Mouse (Mus musculus) stomach, postnatal 0 days (tissue): ENCODE results near the gene Cnr2. TPM values are rescaled to one million over a fixed set of nuclear protein-coding genes. Genes with fewer than 3 reads are reported as not detected.

ENCODE experiments used
- ATAC-seq: fragments of 200-750 bp; cut with Nextera tagmentation; 2 replicates; pipeline ENCODE4 v1.8.0; 2017; ENCODE audit not compliant: low FRiP score, low TSS enrichment
- DNase-seq: peaks from one replicate; pipeline ENCODE4 v3.0.0-alpha.2; 2016; ENCODE audit warnings: low spot score
- H3K27ac ChIP-seq: fragments of 300-500 bp; sonication (generic); replicated peaks from 2 replicates; pipeline ENCODE4 v1.5.1; 2014; ENCODE audit warnings: mild to moderate bottlenecking, control low read depth
- H3K27me3 ChIP-seq: fragments of 300-500 bp; sonication (generic); 2 replicates; pipeline ENCODE4 v1.6.1; 2014; ENCODE audit warnings: low read length; ENCODE audit not compliant: control insufficient read depth, insufficient read depth
- H3K36me3 ChIP-seq: fragments of 300-500 bp; sonication (generic); 2 replicates; pipeline ENCODE4 v1.6.1; 2014; ENCODE audit warnings: low read length, mixed read lengths; ENCODE audit not compliant: control insufficient read depth, insufficient read depth
- H3K4me1 ChIP-seq: fragments of 300-500 bp; sonication (generic); replicated peaks from 2 replicates; pipeline ENCODE4 v1.6.1; 2014; ENCODE audit warnings: antibody characterized with exemption; ENCODE audit not compliant: control insufficient read depth, insufficient read depth
- H3K4me2 ChIP-seq: fragments of 300-500 bp; sonication (generic); replicated peaks from 2 replicates; pipeline ENCODE4 v1.6.1; 2014; ENCODE audit warnings: low read depth, mild to moderate bottlenecking, control low read depth, moderate library complexity
- H3K4me3 ChIP-seq: fragments of 300-500 bp; sonication (generic); 2 replicates; pipeline ENCODE4 v1.5.1; 2014; ENCODE audit warnings: low read depth, low read length, control low read depth
- H3K9ac ChIP-seq: fragments of 300-500 bp; sonication (generic); 2 replicates; pipeline ENCODE4 v1.6.1; 2014; ENCODE audit warnings: mild to moderate bottlenecking, low read length, control low read depth, mixed read lengths
- H3K9me3 ChIP-seq: fragments of 300-500 bp; sonication (generic); 2 replicates; pipeline ENCODE4 v1.6.1; 2016; ENCODE audit warnings: low read length; ENCODE audit not compliant: control insufficient read depth
- CTCF ChIP-seq: IDR thresholded peaks from 2 replicates; pipeline ENCODE4 v1.5.1; 2016; ENCODE audit warnings: antibody characterized with exemption, low read depth, mild to moderate bottlenecking, moderate library complexity
- EP300 ChIP-seq: optimal IDR thresholded peaks from 2 replicates; pipeline ENCODE3; 2016; ENCODE audit warnings: antibody characterized with exemption
- WGBS: fragments of 180-500 bp; shearing (Covaris S2); extraction: QIAGEN DNeasy Blood & Tissue Kit; methylation state at CpG from one replicate; pipeline ENCODE4 v1.1.7; 2014; 5-methylcytosine and 5-hydroxymethylcytosine counted together
- polyA plus RNA-seq: library from polyadenylated mRNA; unstranded; fragments of >200 nt; fragmentation: Nextera tagmentation; extraction: Ambion mirVana; gene quantifications from 2 replicates; pipeline ENCODE4 v1.2.1, GENCODE M21; 2015

Gene Cnr2
- polyA plus RNA-seq = 0.10 and 0.11 TPM in 2 replicates

DNA sequence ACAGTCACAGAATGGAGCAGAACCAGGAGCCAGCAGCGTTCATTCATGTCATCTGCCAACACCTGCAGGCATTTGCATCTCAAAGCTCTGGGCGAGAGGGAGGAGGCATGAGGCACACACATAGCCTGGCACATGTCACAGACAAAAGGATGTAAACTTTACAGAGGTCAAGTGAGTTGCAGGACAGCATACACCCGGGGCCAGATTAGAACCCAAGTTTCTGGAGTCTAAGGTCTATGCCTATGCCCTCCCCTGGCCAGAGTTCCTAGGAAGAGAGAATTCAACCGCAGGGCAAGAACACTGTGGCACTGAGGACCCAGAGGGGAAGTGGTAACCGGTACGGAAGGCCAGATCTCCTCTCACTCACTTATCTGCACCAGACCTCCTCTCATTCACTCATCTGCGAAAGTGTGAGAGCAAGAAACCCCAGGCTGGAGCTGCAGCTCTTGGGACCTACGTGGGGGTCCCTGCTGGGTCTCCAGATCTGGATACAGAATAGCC is at the start of gene Cnr2:
Cnr2 (plus strand) TSS at position 324 of the 501 bp plus-strand sequence.
- Histone ChIP-seq H3K27ac (no peak within 1 kb of the TSS), H3K36me3 (no peaks in the 10 kb centered on the region), H3K27me3 (no peaks in the 10 kb centered on the region), H3K4me3 (no peak within 1 kb of the TSS), H3K4me1 (no peaks in the 10 kb centered on the region), H3K4me2 (no peak within 1 kb of the TSS), H3K9me3 (no peaks in the 10 kb centered on the region), H3K9ac (no peak within 1 kb of the TSS)
- DNase-seq (no peak), ATAC-seq (no peak)
- WGBS = 45% methylated on average over 8 of the region's 8 CpGs
- TF ChIP-seq CTCF (no peak), EP300 (no peak)

- TF ChIP-seq CTCF (no peak), EP300 (no peak)
- no peak overlapping the region for H3K27ac ChIP-seq
- no peaks in the 10 kb centered on the region for H3K27me3 ChIP-seq
- 50% methylated on average over 5 of the region's 5 CpGs for WGBS
- H3K36me3 ChIP-seq = no peaks in the 10 kb centered on the region
- H3K4me3 ChIP-seq = no peak overlapping the region
- H3K4me1 ChIP-seq = no peaks in the 10 kb centered on the region
- no peaks in the 10 kb centered on the region for H3K9me3 ChIP-seq
- H3K4me2 ChIP-seq = no peak overlapping the region
- DNase-seq = no peak
- no peak overlapping the region for H3K9ac ChIP-seq
- no peak for ATAC-seq
Measured at GRCm38 (mm10) chr4:135847581-135847980, 47.6 kb upstream of the Cnr2 start.

GRCm38 (mm10) chr4:135850411-135851095 is 44.6 kb upstream of the Cnr2 start:
- no peak overlapping the region; the same call in 1 of the 2 replicates for H3K9ac ChIP-seq
- H3K4me3 ChIP-seq = no peak overlapping the region

DNA sequence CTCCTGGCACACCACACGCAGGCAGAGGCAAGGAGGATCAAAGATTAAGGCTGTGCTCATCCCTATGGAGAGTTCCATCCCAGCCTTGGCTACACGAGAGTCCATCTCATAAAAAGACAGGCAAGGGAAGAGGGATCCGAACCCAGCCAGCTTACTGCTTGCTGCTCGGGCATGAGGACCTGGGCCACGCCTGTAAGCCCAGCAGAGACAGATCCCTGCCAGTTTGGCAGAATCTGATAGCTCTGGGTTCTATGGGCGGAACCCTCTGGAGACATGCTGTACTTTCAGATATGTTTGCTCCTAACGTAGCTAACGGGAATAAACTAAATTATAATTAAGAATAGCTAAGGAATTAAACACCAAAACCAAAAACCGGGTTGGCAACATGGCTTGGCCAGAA is 43.3 kb upstream of the Cnr2 start:
- Histone ChIP-seq H3K4me1 (no peaks in the 10 kb centered on the region), H3K9ac (no peak overlapping the region), H3K27me3 (no peaks in the 10 kb centered on the region), H3K4me3 (no peak overlapping the region), H3K9me3 (no peaks in the 10 kb centered on the region), H3K36me3 (no peaks in the 10 kb centered on the region), H3K27ac (no peak overlapping the region), H3K4me2 (no peak overlapping the region)
- no peak for TF ChIP-seq EP300
- TF ChIP-seq CTCF = no peak
- ATAC-seq (no peak), DNase-seq (no peak)
- WGBS = 81% methylated on average over 9 of the region's 9 CpGs

More at GRCm38 (mm10) chr4:135850411-135851095, 44.6 kb upstream of the Cnr2 start:
- TF ChIP-seq CTCF (no peak), EP300 (no peak)
- WGBS = 38% methylated on average over 13 of the region's 13 CpGs
- no peak overlapping the region for H3K4me2 ChIP-seq
- no peaks in the 10 kb centered on the region for H3K4me1 ChIP-seq
- ATAC-seq (peak; percentile 59), DNase-seq (peak; percentile 47)
- H3K9me3 ChIP-seq = no peaks in the 10 kb centered on the region
- peak overlapping the region; percentile 56; the same call in 1 of the 2 replicates for H3K27ac ChIP-seq
- H3K27me3 ChIP-seq = no peaks in the 10 kb centered on the region
- no peaks in the 10 kb centered on the region for H3K36me3 ChIP-seq

DNA sequence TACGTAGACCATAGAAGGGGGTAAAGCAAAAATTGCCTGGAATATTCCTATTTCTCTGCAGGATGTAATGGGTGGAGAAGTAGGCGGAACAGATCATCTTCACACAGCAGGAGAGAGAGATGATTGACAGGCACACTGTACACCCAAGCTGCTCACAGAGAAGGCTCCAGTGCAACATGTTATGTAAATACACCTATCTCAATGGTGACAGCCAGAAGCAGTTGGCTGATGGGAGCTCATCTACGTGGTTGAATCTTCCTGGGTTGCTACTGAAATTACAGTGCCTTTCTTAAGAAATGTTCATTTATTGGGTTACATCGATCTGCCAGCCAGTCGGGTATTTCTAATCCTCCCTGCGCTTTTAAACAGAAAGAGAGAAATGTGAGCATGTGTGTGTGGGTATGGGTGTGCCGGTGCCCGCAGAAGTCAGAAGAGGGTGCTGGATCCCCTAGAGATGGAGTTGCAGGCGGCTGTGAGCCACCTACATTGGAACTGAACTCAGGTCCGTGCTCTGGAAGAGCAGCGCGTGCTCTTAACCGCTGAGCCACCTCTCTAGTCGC is 41.1 kb upstream of the Cnr2 start:
- Histone ChIP-seq H3K4me2 (no peak overlapping the region), H3K27me3 (no peaks in the 10 kb centered on the region), H3K27ac (no peak overlapping the region), H3K4me1 (no peaks in the 10 kb centered on the region; the same call in 1 of the 2 replicates), H3K9me3 (no peaks in the 10 kb centered on the region), H3K4me3 (no peak overlapping the region), H3K36me3 (no peaks in the 10 kb centered on the region), H3K9ac (no peak overlapping the region)
- no peak for DNase-seq
- WGBS = 87% methylated on average over 14 of the region's 14 CpGs
- ATAC-seq = no peak
- TF ChIP-seq CTCF (no peak), EP300 (no peak)

- no peak for TF ChIP-seq CTCF
- TF ChIP-seq EP300 = no peak
- Histone ChIP-seq H3K4me3 (no peak overlapping the region), H3K27me3 (no peaks in the 10 kb centered on the region), H3K27ac (no peak overlapping the region; the same call in 1 of the 2 replicates), H3K4me1 (no peaks in the 10 kb centered on the region; the same call in 1 of the 2 replicates), H3K9ac (no peak overlapping the region), H3K9me3 (no peaks in the 10 kb centered on the region), H3K4me2 (peak overlapping the region; percentile 86), H3K36me3 (no peaks in the 10 kb centered on the region)
- no peak for ATAC-seq
- no peak for DNase-seq
- 65% methylated on average over 11 of the region's 11 CpGs for WGBS
Measured at GRCm38 (mm10) chr4:135854630-135855029, 40.6 kb upstream of the Cnr2 start.
